Mouse (Mus musculus) left cerebral cortex, adult 8-10 months (tissue): ENCODE measurements around the gene AU015836. TPM values are rescaled to one million over a fixed set of nuclear protein-coding genes. Genes with fewer than 3 reads are reported as not detected.
A peak's percentile ranks its signal among the peaks of the same experiment; 100 is the strongest.
"Not testable (repeated sequence)": the region's sequence is repeated elsewhere in the genome, so short reads cannot be mapped to it uniquely, and the experiment has no call there.

Source experiments
- DNase-seq, 2 experiments: peaks; one replicate each; pipeline ENCODE4 v3.0.0; 2022; ENCODE audit warnings: low spot score in 2 of 2
- total RNA-seq, 4 experiments: library from RNA; stranded (reverse); gene quantifications; 2 replicates each; pipeline ENCODE4 v1.2.4; 2022

AU015836 gene
- not detected for total RNA-seq

DNA sequence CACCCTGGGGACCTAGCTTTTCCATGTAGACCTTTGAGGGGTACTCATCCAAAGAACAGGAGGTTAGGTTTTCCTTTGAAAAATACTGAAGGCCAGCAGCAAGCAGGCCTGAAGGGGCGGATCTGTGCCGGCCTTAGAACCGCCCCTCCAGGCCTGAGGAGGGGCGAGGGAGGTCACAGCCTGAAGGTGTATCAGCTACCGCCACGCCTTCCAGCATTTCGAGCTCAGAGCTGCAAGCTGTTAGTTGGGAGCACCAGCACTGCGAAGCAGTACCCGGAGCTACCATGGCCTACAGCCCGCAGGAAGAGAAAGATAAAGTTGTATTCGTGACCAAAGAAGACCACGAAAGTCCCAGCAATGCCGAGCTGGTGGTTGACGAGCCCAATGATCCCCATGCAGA, at the start of gene AU015836:
Gene AU015836 (plus strand): TSS at position 216 of the 400 bp plus-strand sequence.
- no peak for DNase-seq

DNA sequence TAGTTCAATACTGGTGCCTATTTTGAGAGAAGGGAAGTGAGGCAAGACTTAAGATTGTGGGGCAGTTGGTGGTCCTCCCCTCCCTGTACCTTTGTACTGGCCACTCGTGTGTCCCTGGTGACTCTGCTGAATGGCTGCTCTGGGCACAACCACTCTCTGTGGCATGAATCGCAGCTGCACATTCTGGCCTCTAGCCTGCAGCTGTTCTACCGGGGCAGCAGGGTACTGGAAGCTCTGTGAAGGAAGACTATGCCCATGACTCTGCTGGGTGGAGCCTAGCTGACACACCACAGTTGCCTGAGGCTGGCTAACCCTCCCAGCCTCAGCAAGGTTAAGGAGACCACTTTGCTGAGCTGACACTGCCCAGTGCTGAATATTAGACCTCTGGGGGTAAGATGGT, 49.4 kb upstream of the AU015836 start:
- no peak for DNase-seq

DNA sequence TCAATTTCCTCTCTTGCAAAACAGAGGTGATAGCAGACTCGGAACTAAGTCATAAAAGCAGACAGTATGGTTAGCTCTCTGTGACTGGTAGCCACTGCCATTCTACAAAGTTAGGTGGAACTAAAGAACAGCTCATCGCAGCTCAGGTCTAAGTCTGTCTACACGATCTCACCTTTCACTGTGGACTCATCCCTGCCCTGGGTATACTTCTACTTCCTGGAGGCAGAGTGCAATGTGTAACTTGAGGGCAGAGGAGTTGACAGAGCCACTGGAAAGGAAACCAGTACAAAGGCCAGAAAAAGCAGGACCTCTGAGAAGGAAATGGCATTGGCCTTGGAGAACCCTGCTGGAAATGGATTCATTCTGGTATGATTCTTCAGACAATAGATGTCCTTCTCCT, 40.1 kb upstream of the AU015836 start:
- no peak for DNase-seq

DNA sequence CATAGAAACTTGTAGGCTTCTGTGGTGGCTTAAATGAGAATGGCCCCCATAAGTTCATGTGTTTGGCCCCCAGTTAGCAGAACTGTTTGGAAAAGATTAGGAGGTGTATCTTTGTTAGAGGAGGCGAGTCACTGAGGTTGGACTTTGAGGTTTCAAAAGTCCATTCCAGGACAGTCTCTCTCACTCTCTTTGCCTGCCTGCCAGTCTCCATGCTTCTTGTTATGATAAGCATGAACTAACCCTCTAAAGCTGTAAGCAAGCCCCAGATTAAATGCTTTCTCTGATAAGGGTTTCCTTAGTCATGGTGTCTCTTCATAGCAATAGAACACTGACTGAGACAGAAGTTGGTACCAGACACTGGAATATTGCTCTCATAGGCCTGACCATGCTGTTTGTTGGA, 39.7 kb upstream of the AU015836 start:
- no peak for DNase-seq

DNA sequence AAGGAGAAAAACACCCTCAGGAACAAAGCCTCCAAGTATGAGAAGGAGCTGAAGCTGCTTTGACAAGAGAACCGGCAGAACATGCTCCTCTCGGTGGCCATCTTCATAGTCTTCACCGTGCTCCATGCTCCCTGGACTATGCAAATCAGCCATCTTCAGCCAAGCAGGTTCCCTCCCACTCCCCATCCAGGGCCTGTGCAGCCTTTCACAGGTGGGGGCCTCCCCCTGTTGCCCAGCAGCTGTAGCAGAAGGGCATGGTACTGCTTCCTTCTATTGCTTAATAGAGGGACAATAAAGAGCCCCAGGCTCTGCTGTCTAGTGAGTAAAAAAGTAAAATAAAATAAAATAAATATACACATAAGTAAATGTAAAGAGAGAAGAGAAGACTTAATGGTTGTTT, 36.8 kb upstream of the AU015836 start:
- DNase-seq, result no peak

DNA sequence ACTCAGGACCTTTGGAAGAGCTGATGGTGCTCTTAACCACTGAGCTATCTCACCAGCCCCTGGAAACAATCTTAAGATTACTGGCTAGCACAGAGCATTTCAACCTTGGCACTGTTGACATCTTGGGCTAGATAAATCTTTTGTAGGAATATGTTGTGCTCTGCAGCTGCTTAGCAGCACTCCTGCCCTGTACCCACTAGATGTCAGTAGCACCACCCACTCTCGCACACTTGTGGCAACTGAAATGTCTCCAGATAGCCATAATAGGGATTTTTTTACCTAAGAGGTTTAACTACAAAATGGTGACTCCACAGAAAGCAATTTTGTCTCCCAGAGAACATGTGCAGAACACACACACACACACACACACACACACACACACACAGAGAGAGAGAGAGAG, 11.7 kb upstream of the AU015836 start:
- no peak for DNase-seq

DNA sequence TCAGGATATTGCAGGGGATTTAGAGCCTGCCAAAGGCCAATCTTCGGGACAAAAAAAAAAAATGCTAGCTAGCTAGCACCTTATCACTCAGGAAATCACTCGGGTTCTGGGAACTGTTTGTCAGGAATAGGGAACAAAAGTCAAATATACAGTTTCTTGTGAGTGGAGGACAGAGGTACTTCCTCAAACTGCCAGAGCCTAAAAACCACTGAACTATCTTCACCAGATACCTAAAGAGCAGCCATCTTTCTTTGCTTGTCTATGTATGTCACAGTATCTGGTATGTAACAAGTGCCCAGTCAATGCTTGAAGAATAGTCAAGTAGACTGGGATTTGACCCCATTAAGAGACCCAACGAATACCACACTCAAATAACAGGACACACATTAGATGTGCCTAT, 10.0 kb upstream of the AU015836 start:
- no peak for DNase-seq

DNA sequence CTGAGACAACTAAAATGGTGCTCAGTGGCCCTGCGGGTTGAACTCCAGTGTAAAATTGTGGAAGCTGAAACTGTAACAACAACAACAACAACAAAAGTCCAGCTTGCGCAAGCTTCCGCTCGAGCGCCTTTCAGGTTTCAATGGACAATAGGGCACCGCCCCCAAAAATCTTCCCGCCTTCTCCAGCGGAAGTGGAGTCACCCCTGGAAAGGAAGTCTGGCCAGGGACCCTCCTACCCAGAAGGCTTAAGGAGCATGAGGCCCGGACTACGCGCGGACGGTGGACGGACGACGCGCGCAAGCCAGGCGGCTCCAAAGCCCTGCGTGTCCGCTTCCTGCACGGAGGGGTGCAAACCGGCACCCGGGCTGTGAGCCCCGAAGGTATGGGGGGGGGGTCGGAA, 11.9 kb downstream of the AU015836 start:
- no peak for DNase-seq

DNA sequence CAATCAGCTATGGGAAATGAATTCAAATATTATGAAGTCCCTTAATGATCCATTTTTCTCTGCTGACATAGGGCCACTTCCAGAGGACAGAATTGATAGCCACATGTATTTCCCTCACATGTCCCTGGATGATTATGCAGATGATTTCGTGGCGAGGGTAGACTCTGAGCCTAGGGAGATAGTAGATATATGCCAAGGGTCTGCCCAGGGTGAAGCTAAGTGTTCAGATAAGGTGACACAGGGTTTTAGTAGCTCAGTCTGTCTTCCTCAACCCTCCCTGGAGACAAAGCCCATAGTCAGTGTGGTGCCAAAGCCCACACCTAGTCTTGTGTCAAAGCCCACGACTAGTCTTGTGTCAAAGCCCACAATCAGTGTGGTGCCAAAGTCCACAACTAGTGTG, 13.7 kb downstream of the AU015836 start:
- DNase-seq, result no peak

DNA sequence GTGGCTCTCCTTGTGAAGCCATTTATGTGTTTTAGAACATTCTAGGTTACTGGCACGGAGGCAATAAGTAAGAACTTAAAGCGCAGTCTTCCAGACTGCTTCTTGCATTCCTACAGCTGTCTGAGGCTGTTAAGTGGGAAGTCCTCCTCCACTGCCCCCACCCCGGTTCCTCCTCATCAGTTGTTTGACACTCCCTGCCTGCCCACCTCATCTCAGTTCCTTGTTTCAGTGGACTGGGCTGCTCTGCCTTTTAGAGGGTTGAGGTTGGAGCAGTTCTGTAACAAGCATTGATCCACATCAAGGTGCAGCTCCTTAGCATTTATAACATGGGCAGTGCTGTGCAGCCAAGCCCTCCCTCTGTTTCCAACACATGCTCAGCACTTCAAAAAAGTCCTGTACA, 16.6 kb downstream of the AU015836 start:
- DNase-seq, result not testable (repeated sequence)

DNA sequence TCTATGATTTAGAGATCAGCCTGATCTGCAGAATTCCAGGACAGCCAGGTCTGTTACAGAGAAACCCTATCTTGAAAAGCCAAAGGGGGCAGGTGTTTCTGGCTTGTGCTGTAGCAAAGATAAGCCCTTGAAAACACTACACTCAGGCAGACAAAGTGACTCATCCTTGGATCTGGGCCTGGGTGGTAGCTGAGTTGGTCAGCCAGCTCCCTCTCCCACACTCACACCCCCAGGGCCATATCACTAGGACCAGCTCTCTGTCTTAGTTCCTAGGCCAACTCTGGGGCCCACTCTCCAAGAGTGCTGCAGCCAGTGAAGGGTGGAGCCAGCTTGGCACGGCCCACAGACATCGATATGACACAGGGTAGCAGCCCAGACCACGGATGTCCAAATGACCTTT, 38.5 kb downstream of the AU015836 start:
- no peak for DNase-seq

DNA sequence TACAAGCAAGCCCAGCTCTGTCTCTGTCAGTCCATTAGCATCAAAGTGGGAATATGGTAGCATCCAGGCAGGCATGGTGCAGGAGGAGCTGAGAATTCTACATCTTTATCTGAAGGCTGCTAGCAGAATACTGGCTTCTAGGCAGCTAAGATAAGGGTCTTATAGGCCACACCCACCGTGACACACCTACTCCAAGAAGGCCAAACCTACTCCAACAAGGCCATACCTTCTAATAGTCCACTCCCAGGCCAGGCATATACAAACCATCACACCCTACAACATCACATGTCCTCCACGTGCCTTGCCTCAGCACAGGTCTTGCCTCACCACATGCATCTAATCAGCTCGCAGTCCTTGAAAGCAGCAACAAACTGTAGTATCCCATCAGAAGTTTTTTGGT, 41.0 kb downstream of the AU015836 start:
- no peak for DNase-seq

DNA sequence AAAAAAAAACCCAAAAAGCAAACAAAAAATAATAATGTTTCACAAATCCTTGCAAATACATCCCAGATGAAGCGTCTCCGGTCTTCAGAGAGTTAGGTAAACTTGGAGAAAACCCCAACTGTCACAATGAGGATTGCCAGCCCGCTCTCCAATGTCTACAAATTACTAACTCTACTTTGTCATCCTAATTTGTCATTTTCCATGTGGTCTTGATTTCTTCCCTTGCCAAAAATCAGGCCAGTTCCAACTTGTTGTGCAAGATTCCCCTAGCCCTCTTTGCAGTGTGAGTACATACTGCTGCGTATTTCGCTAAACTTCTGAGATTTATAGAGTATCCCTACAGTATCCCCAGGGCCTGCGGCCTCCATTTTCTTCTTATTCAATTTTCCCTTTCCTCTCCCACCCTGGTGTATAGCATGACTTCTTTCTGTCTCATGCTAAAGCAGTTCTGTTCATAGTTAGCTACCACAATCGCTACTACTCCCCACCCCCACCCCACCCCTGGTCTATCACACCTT, 43.3 kb downstream of the AU015836 start:
- DNase-seq, result no peak

DNA sequence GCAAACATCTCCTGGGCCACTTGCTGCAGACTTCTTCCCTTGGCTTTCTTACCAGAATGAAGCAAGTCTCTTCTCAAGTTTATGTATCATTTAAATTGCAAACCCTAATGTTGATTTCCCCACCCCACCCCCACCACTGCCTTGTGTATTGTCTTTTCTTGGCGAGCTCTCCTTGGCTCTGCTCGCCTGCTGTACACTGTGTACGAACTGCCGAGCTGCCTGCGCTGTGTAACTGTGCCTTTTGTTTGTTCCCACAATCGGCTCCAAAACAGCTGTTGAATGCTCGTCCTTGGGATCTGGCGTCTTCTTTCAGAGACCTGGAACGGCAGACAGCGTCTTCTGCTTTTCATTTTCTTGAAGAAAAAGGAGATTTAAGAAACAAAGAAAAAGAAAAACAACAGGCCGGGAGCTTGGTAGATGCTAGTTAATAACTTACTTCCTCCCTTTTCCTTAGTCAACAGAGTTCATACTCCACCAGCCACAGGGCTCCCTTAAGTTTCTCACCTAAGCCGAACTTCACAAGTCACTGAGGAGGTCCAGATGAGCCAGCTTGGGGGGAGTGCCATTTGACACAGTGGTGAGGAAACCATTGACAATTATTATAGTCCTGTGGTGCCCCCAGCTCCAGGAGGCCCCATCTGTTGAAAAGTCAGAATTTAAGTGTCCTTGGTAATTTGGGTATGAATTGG, 44.2 kb downstream of the AU015836 start:
- DNase-seq, result peak in 1 of 2 experiments; percentile 8

DNA sequence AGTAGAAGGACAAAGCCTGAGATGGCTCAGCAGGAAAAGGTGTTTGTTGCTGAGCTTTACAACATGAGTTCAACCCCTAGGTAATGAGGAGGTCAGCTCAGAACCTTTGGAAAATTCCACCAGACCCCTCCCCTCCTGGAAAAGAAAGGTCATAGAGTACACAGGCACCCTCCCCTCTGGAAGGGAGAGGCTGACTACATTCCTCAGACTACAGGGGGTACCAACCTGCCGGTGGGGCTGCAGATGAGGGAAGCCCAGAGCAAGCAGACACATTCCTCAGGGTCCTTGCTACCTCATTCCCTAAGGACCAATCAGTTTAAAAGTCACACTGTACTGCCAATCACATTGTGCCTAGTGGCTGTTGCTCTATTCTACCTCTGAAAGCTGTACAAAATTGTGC, 48.4 kb downstream of the AU015836 start:
- no peak for DNase-seq

DNA sequence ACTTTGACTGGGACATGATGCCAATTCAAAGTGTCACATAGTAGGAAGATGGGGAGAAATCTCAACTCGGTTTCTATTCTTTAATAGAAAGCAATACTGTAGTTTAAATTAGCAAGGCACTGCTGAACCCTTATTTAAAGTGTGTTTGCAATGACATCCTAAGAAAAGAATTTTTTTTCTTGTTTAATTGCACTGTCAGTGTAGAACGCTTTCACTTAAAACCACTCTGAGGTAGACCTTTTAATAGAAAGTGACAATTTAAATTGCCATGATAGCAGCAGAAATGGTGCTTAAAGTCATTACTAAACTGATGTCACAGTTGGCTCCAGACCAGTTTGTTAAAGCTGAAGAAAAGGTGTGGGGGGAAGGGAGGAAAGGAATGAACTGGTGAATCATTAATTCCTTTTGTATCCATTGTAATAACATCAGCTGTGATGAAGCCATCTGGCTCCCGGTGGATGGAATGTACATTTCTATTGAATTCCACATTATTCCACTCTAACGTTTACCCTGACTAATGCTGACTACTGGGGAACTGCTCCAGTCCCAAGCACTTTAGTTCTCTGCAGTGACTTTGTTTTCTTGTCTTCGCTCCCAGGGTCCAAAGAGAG, 53.9 kb downstream of the AU015836 start:
- DNase-seq, result no peak

Other genes with a start within 250 kb of the AU015836 start
- gene Pdk3, start 136.5 kb upstream of the AU015836 start, total RNA-seq, result 10 to 100 TPM; 37.1 to 48.8 (median 44.1) TPM
- 10 to 100 TPM; 36.3 to 49.1 (median 41.8) TPM for gene Zfx, start 155.0 kb downstream of the AU015836 start, total RNA-seq
- 100 to 1,000 TPM; 117 to 237 (median 153) TPM for gene Eif2s3x, start 244.2 kb downstream of the AU015836 start, total RNA-seq